Mouse (Mus musculus) heart, embryonic 13.5 days (tissue): ENCODE data around the gene Cdk13. TPM values are rescaled to one million over a fixed set of nuclear protein-coding genes. Genes with fewer than 3 reads are reported as not detected.

Experiments
- ATAC-seq: fragments of 200-750 bp; cut with Nextera tagmentation; 2 replicates; pipeline ENCODE4 v1.8.0; 2017; ENCODE audit warnings: moderate TSS enrichment; ENCODE audit not compliant: insufficient number of reproducible peaks, low FRiP score, low TSS enrichment; ENCODE audit errors: extremely low read depth
- H3K27ac ChIP-seq: fragments of 300-500 bp; sonication (generic); replicated peaks from 2 replicates; pipeline ENCODE4 v1.5.1; 2015; ENCODE audit warnings: moderate library complexity, mild to moderate bottlenecking, inconsistent platforms
- H3K27me3 ChIP-seq: fragments of 300-500 bp; sonication (generic); replicated peaks from 2 replicates; pipeline ENCODE4 v1.6.1; 2015; ENCODE audit warnings: mild to moderate bottlenecking, inconsistent platforms
- H3K36me3 ChIP-seq: fragments of 300-500 bp; sonication (generic); 2 replicates; pipeline ENCODE4 v1.6.1; 2015; ENCODE audit warnings: mild to moderate bottlenecking, inconsistent platforms
- H3K4me1 ChIP-seq: fragments of 300-500 bp; sonication (generic); 2 replicates; pipeline ENCODE4 v1.6.1; 2015; ENCODE audit warnings: inconsistent platforms
- H3K4me2 ChIP-seq: fragments of 300-500 bp; sonication (generic); 2 replicates; pipeline ENCODE4 v1.6.1; 2015; ENCODE audit warnings: inconsistent platforms, mild to moderate bottlenecking, moderate library complexity
- H3K4me3 ChIP-seq: fragments of 300-500 bp; sonication (generic); 2 replicates; pipeline ENCODE4 v1.5.1; 2015; ENCODE audit warnings: moderate library complexity, mild to moderate bottlenecking, inconsistent platforms
- H3K9ac ChIP-seq: fragments of 300-500 bp; sonication (generic); 2 replicates; pipeline ENCODE4 v1.6.1; 2015; ENCODE audit warnings: inconsistent platforms, mild to moderate bottlenecking, moderate library complexity
- H3K9me3 ChIP-seq: fragments of 300-500 bp; sonication (generic); 2 replicates; pipeline ENCODE4 v1.6.1; 2016; ENCODE audit warnings: inconsistent platforms
- WGBS: fragments of 180-500 bp; shearing (Covaris S2); methylation state at CpG from one replicate; pipeline ENCODE4 v1.1.7; 2015; ENCODE audit warnings: mixed read lengths; 5-methylcytosine and 5-hydroxymethylcytosine counted together
- polyA plus RNA-seq: library from polyadenylated mRNA; unstranded; fragments of >200 nt; fragmentation: Nextera tagmentation; extraction: Ambion mirVana; gene quantifications from 2 replicates; pipeline ENCODE4 v1.2.1, GENCODE M21; 2015

Gene Cdk13
- polyA plus RNA-seq: 9.3 and 10.6 TPM in 2 replicates

- Histone ChIP-seq H3K27ac (peak within 1 kb of the TSS; percentile 99), H3K36me3 (0 out of 2 replicates have a peak, but pooled peaks cover 6% of the 10 kb centered on the region), H3K4me3 (peak within 1 kb of the TSS; percentile 99), H3K9ac (peak within 1 kb of the TSS; percentile 99), H3K9me3 (no peaks in the 10 kb centered on the region), H3K4me1 (peaks cover 20% of the 10 kb centered on the region), H3K4me2 (peak within 1 kb of the TSS; percentile 78), H3K27me3 (no peaks in the 10 kb centered on the region)
- under 1% methylated on average over 102 of the region's 110 CpGs for WGBS
- ATAC-seq: peak; percentile 94
Measured at GRCm38 (mm10) chr13:17804909-17805613, at the start of gene Cdk13. Cdk13 (minus strand) TSS chr13:17805097.

DNA sequence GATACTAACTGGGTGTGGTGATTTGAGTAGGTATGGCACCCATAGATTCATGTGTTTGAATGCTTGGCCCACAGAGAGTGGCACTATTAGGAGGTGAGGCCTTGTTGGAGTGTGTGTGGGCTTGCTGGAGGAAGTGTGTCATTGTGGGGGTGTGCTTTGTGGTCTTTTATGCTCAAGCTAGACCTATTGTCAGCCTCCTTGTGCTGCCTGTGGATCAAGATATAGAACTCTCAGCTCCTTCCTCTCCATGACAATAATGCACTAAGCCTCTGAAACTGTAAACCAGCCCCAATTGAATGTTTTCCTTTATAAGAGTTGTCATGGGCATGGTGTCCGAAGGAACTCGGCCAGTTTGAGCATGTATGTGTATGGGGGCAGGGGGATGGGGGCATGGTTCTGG is 38.4 kb upstream of the Cdk13 start:
- Histone ChIP-seq H3K36me3 (no peaks in the 10 kb centered on the region), H3K9me3 (no peaks in the 10 kb centered on the region), H3K27ac (no peak overlapping the region), H3K4me1 (peaks cover under 1% of the 10 kb centered on the region; the same call in 1 of the 2 replicates), H3K4me3 (no peak overlapping the region), H3K27me3 (no peaks in the 10 kb centered on the region), H3K9ac (no peak overlapping the region), H3K4me2 (no peak overlapping the region)
- ATAC-seq: no peak
- 75% methylated on average over 2 of the region's 2 CpGs for WGBS

GRCm38 (mm10) chr13:17842756-17843155 is 37.9 kb upstream of the Cdk13 start:
- no peak for ATAC-seq
- 58% methylated on average over 4 of the region's 4 CpGs for WGBS

DNA sequence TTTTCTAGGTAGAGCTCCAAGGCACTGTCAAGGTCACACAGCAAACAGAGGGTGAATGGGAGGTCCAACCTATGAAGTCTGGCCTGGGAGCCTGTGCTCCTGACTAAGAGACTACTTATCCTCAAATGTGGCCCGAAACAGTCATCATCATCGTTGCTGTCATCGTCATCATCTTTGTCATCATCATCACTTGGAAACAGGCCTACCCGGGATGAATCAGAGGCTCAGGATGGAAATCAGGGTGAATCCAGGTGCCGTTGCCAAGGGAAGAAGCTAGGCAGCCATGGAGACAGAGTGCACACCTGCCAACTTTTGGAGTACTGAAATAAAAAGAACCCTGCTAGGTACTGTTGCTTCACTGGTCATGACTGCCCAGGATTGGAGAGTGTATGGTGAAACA is 34.2 kb upstream of the Cdk13 start:
- peak overlapping the region; percentile 21 for H3K4me2 ChIP-seq
- H3K9ac ChIP-seq: no peak overlapping the region
- H3K27me3 ChIP-seq: no peaks in the 10 kb centered on the region
- H3K9me3 ChIP-seq: no peaks in the 10 kb centered on the region
- peaks cover 8% of the 10 kb centered on the region; the same call in 1 of the 2 replicates for H3K4me1 ChIP-seq
- ATAC-seq: no peak
- H3K36me3 ChIP-seq: no peaks in the 10 kb centered on the region
- WGBS: 70% methylated on average over 5 of the region's 5 CpGs
- no peak overlapping the region for H3K4me3 ChIP-seq
- no peak overlapping the region for H3K27ac ChIP-seq

More at GRCm38 (mm10) chr13:17842756-17843155, 37.9 kb upstream of the Cdk13 start:
- Histone ChIP-seq H3K36me3 (no peaks in the 10 kb centered on the region), H3K9me3 (no peaks in the 10 kb centered on the region), H3K4me1 (peaks cover 7% of the 10 kb centered on the region; the same call in 1 of the 2 replicates), H3K27me3 (no peaks in the 10 kb centered on the region), H3K27ac (no peak overlapping the region), H3K4me3 (no peak overlapping the region), H3K4me2 (no peak overlapping the region), H3K9ac (no peak overlapping the region)

DNA sequence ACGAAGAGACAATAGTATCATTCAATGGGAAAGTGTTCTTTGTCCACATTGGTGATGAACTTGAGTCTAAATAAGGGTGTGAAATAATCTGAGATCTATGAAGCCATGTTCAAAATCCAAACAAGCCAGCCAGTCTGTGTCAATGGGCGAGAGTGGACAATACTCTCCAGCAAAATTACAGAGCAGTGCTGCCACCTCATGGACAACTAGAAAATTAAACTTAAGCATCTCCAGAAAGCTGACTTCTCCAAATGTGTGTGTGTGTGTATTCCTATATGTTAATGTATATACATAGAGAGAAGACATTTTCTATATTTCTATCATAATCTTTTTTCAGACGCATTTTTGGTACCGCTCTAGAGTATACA is 33.6 kb upstream of the Cdk13 start:
- Histone ChIP-seq H3K4me1 (peaks cover 8% of the 10 kb centered on the region; the same call in 1 of the 2 replicates), H3K4me2 (no peak overlapping the region), H3K27ac (no peak overlapping the region), H3K9me3 (no peaks in the 10 kb centered on the region), H3K9ac (no peak overlapping the region), H3K4me3 (no peak overlapping the region), H3K36me3 (no peaks in the 10 kb centered on the region), H3K27me3 (no peaks in the 10 kb centered on the region)
- WGBS: 28% methylated on average over 4 of the region's 4 CpGs
- no peak for ATAC-seq

DNA sequence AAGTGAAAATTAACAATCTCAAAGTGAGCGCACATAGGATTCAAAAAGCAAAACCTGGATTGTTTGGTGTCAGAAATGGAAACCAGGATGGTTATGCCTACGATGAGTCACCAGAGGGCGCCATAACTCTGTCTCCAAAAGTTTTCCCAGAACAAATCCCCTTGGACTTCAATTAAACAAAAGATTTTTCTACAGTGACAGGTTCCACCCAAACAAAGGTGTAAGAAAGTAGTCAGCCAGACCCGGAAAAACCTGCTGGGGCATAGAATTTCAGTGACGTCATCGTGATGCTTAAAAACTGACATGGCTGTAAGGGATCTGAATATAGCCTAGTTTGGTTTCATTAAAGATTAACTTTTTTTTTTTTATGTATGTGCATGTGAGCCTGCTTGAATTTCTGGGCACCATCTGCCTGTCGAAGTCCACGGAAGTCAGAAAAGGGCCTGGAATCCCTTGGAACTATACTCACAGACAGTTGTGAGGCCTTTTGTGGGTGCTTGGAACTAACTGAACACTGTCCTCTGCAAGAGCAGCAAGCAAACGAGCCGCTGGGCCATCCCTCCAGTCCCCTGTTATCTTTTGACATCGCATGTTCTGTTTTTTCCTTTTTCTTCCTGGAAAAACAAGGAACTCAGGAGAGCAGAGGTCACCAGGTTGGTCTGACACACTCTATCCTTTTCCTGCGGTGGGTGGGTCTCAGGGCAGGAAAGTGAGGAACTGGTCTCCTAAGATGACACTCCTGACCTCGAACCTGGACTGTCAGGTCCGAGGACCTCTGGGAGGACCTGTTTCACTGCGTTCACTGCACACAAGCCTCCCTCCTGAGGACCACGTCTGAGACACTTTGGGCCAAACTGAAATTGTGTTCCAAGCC is 33.0 kb upstream of the Cdk13 start:
- peaks cover 8% of the 10 kb centered on the region; the same call in 1 of the 2 replicates for H3K4me1 ChIP-seq
- ATAC-seq: no peak
- H3K9ac ChIP-seq: 0 out of 2 replicates have a peak overlapping the region, but pooled peaks have one; percentile 19
- H3K27me3 ChIP-seq: no peaks in the 10 kb centered on the region
- no peak overlapping the region for H3K4me3 ChIP-seq
- no peak overlapping the region for H3K4me2 ChIP-seq
- no peak overlapping the region for H3K27ac ChIP-seq
- H3K9me3 ChIP-seq: no peaks in the 10 kb centered on the region
- WGBS: 37% methylated on average over 16 of the region's 16 CpGs
- H3K36me3 ChIP-seq: no peaks in the 10 kb centered on the region

DNA sequence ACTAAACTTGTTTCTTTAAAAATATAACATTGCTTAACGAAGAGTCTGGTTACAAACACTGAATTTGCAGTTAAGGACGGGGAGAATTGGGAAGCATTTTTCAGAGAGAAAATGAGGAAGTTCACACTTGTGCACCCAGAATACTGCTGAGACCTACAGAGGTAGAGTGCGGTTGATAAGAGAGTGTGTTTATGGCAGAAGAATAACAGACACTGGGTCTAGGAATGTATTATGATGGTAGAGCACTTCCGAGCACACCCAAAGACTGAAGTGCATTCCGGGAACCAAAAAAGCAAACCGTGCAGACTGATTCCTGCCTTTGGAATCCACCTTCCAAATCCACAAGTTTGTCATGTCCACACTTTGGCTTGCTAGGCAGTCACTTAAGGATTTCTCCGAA is 31.9 kb upstream of the Cdk13 start:
- Histone ChIP-seq H3K27ac (no peak overlapping the region), H3K36me3 (no peaks in the 10 kb centered on the region), H3K4me2 (no peak overlapping the region), H3K4me3 (no peak overlapping the region), H3K27me3 (no peaks in the 10 kb centered on the region), H3K9me3 (no peaks in the 10 kb centered on the region), H3K4me1 (peaks cover 8% of the 10 kb centered on the region; the same call in 1 of the 2 replicates), H3K9ac (no peak overlapping the region)
- no peak for ATAC-seq
- WGBS: 66% methylated on average over 7 of the region's 7 CpGs

DNA sequence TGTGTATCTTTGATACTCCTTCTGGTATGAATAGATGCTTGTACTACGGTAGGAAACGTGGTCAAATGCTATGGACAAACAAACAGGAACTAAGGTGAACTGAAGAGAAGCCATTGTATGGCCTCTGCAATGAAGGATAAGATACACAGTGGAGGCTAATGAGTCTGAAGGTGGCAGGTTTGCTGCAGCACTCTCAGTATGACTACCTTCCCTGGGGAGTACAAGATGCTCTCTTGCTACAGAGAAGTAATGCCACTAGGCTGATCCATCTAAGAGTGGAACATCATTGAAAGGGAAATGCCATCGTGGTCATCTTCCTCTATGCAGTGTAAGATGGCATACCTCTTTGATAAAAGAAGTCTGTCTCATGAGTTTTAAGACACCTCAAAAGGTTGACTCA is 28.0 kb upstream of the Cdk13 start:
- H3K9me3 ChIP-seq: no peaks in the 10 kb centered on the region
- no peak for ATAC-seq
- 66% methylated on average over 3 of the region's 3 CpGs for WGBS
- H3K36me3 ChIP-seq: no peaks in the 10 kb centered on the region
- no peak overlapping the region for H3K4me3 ChIP-seq
- H3K4me2 ChIP-seq: no peak overlapping the region
- H3K27me3 ChIP-seq: no peaks in the 10 kb centered on the region
- H3K27ac ChIP-seq: no peak overlapping the region
- no peak overlapping the region for H3K9ac ChIP-seq
- H3K4me1 ChIP-seq: peaks cover 3% of the 10 kb centered on the region; the same call in 1 of the 2 replicates

- H3K4me3 ChIP-seq: no peak overlapping the region
- H3K9ac ChIP-seq: no peak overlapping the region
- WGBS: 77% methylated on average over 2 of the region's 2 CpGs
- H3K4me1 ChIP-seq: no peaks in the 10 kb centered on the region
- no peak overlapping the region for H3K27ac ChIP-seq
- no peaks in the 10 kb centered on the region for H3K9me3 ChIP-seq
- no peak overlapping the region for H3K4me2 ChIP-seq
- no peaks in the 10 kb centered on the region for H3K27me3 ChIP-seq
- no peak for ATAC-seq
- H3K36me3 ChIP-seq: no peaks in the 10 kb centered on the region
Measured at GRCm38 (mm10) chr13:17817226-17817625, 12.3 kb upstream of the Cdk13 start.

GRCm38 (mm10) chr13:17805614-17805975 is 698 bp upstream of the Cdk13 start:
- no peaks in the 10 kb centered on the region for H3K27me3 ChIP-seq
- ATAC-seq: no peak

DNA sequence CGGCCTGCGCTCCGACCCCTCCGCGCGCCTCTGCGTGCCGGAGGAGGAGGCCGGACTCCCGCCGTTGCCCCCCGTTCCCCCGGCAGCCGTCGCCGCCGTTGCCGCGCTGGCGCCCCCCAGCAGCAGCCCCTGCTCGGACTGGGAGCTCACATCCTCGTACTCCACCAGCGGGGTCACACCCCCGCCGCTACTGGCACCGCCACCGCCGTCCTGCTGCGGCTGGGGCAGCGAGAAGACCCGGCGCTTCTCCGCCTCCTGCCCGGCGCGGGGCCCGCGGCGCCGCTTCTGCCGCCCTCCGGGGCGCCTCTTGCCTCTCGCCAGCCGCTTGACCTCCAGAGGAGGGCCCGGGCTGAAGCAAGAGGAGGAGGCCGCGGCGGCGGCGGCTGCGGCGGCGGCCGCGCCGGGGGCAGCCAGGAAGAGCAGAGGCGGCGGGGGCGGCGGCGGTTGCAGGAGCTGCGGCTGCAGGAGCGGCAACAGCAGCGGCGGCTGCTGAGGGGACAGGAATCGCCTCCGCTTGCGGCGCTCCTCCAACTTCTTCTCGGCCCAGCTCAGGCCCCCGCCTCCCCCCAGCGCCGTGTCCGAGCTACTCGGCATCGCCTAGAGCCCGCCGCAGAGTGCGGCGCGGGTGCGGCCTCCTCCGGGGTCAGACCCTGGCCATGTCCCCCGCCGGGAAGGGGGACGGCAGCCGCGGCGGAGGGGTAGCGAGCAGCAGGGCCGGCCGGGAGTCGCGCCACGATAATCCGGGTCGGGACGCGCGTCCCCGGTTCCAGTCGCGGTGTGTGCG is 647 bp downstream of the Cdk13 start:
- Histone ChIP-seq H3K4me1 (peaks cover 26% of the 10 kb centered on the region), H3K27me3 (no peaks in the 10 kb centered on the region)
- under 1% methylated on average over 95 of the region's 105 CpGs for WGBS

More at GRCm38 (mm10) chr13:17805614-17805975, 698 bp upstream of the Cdk13 start:
- 2% methylated on average over 14 of the region's 14 CpGs for WGBS
- Histone ChIP-seq H3K4me2 (peak overlapping the region; percentile 78), H3K9me3 (no peaks in the 10 kb centered on the region), H3K4me3 (peak overlapping the region; percentile 99), H3K36me3 (0 out of 2 replicates have a peak, but pooled peaks cover 1% of the 10 kb centered on the region), H3K4me1 (peaks cover 15% of the 10 kb centered on the region), H3K27ac (peak overlapping the region; percentile 99), H3K9ac (peak overlapping the region; percentile 99)

More for the DNA sequence above, 647 bp downstream of the Cdk13 start:
- H3K36me3 ChIP-seq: peaks cover 10% of the 10 kb centered on the region; the same call in 1 of the 2 replicates
- H3K4me3 ChIP-seq: peak overlapping the region; percentile 99
- H3K4me2 ChIP-seq: peak overlapping the region; percentile 78
- peak overlapping the region; percentile 99 for H3K27ac ChIP-seq
- ATAC-seq: 0 out of 2 replicates have a peak, but pooled peaks have one; percentile 1
- no peaks in the 10 kb centered on the region for H3K9me3 ChIP-seq
- H3K9ac ChIP-seq: peak overlapping the region; percentile 99
